Mouse (Mus musculus): ENCODE results near the gene Gm5141. TPM values are rescaled to one million over a fixed set of nuclear protein-coding genes. Genes with fewer than 3 reads are reported as not detected.

Gene Gm5141
- total RNA-seq (2023; ENCODE audit: inconsistent age): 2.0 to 3.3 TPM (median 2.7 TPM) in 4 replicates

DNA sequence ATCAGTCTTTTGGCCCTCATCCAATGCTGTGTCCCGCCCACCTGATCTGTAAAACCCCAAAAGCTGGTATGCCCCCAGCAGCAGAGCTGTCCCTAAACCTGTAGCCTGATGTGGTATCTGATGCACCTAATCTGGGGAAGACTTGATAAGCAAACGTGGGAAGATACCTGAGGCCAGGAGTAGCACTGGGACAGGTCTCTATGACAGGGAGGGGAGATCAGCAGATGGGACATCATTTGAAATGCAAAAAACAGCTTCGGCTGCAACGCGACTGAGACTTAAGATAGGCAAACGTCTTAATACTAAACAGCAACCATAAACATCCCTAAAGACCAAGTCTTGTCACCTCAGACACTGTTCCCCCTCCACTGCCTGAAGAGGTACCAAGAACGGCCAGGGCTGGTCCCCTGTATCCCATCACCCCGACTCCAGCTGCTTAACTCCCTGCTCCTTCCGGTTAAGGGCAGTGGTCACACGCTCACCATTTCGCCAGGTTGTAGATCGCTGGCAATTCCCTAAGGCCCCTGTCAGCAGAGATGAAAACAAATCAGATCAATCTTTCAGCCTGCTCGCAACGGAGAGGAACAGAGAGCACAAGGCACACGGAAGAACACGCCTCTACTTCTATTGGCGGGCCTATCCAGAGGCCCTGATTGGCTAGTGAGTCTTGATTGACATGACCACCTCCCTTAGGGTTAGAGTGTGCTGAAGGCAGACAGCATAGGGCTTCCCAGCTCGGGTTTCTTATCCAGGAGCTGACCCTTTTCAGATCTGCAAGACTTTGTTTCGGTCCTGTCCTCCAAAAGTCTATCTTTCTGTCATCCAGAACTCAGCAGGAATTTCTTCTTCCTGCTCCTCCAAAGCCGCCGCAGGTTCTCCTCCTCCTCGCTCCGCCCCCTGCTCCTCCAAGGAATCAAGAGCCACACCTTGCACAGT, at the start of gene Gm5141:
TSS of gene Gm5141 (minus strand) at position 610 of the 936 bp plus-strand sequence.

DNA sequence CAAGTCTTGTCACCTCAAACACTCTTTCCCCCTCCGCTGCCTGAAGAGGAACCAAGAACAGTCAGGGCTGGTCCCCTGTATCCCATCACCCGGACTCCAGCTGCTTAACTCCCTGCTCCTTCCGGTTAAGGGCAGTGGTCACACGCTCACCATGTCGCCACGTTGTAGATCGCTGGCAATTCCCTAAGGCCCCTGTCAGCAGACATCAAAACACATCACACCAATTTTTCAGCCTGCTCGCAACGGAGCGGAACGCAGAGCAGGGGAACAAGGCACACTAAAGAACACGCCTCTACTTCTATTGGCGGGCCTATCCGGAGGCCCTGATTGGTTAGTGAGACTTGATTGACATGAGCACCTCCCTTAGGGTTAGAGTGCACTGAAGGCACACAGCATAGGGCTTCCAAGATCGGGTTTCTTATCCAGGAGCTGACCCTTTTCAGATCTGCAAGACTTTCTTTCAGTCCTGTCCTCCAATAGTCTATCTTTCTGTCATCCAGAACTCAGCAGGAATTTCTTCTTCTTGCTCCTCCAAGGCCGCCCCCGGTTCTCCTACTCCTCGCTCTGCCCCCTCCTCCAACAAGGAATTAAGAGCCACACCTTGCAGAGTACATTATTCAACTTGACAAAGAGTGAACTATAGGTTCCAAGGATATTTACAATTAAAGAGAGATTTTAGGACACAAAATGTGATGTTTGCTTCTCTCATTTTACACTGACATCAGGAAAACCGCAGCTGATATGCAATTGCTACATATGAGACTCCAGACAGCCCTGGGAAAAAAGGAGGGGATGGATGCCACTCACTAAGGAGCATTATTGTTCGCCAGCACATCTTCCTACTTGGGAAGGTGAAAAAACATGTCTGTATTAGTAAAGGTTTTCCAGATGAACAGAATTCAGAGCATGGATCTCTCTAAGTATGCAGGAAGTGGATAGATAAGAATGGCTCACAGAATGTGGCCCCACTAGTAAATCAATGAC, 24.9 kb downstream of the Gm5141 start, which contains the start of gene Platr25:
TSS of gene Platr25 (minus strand) at position 278 of the 984 bp plus-strand sequence.

Other genes starting within 250 kb of the Gm5141 start
- 3.7 TPM in 1 of 4 replicates, not detected in the others for gene Zfp935, start 227.3 kb downstream of the Gm5141 start, total RNA-seq (2023; ENCODE audit: inconsistent age)
- gene Zfp934, start 214.6 kb downstream of the Gm5141 start, total RNA-seq (2023; ENCODE audit: inconsistent age): 8.1 to 10.7 TPM (median 9.1 TPM) in 4 replicates
- gene 6720489N17Rik, start 161.6 kb downstream of the Gm5141 start, total RNA-seq (2023; ENCODE audit: inconsistent age): 2.5 to 6.8 TPM (median 3.5 TPM) in 4 replicates
- 12.8 to 20.3 TPM (median 16.5 TPM) in 4 replicates for gene Platr25, start 25.1 kb downstream of the Gm5141 start, total RNA-seq (2023; ENCODE audit: inconsistent age)
- gene Fbp2, start 72.6 kb upstream of the Gm5141 start, total RNA-seq (2023; ENCODE audit: inconsistent age): not detected in 4 replicates
- not detected in 4 replicates for gene Fbp1, start 102.5 kb upstream of the Gm5141 start, total RNA-seq (2023; ENCODE audit: inconsistent age)
- gene 2010111I01Rik, start 179.1 kb upstream of the Gm5141 start, total RNA-seq (2023; ENCODE audit: inconsistent age): 29.3 to 40.7 TPM (median 34.4 TPM) in 4 replicates